Mouse (Mus musculus): ENCODE data around the gene Clip2.
A peak's percentile ranks its signal among the peaks of the same experiment; 100 is the strongest.

Gene Clip2

GRCm38 (mm10) chr5:134552110-134552972, at the start of gene Clip2:
Gene Clip2 (minus strand): TSS chr5:134552434.
- DNase-seq (ENCODE audit: low spot score) = peak; percentile 68

GRCm38 (mm10) chr5:134597711-134598110, 45.5 kb upstream of the Clip2 start:
- DNase-seq (ENCODE audit: low spot score) = no peak

GRCm38 (mm10) chr5:134593093-134593492, 40.9 kb upstream of the Clip2 start:
- DNase-seq (ENCODE audit: low spot score) = no peak

- DNase-seq (ENCODE audit: low spot score) = no peak
Measured at GRCm38 (mm10) chr5:134592026-134592581, 39.9 kb upstream of the Clip2 start.

GRCm38 (mm10) chr5:134589900-134590299, 37.7 kb upstream of the Clip2 start:
- no peak for DNase-seq (ENCODE audit: low spot score)

- no peak for DNase-seq (ENCODE audit: low spot score)
Measured at GRCm38 (mm10) chr5:134584798-134585197, 32.6 kb upstream of the Clip2 start.

GRCm38 (mm10) chr5:134583884-134584213, 31.6 kb upstream of the Clip2 start:
- DNase-seq (ENCODE audit: low spot score) = no peak

- no peak for DNase-seq (ENCODE audit: low spot score)
Measured at GRCm38 (mm10) chr5:134583006-134583883, 31.0 kb upstream of the Clip2 start.

GRCm38 (mm10) chr5:134582221-134582907, 30.1 kb upstream of the Clip2 start:
- DNase-seq (ENCODE audit: low spot score) = peak; percentile 94

- DNase-seq (ENCODE audit: low spot score) = no peak
Measured at GRCm38 (mm10) chr5:134581146-134581545, 28.9 kb upstream of the Clip2 start, which contains the start of gene Rfc2. Gene Rfc2 (plus strand): TSS chr5:134581366.

- no peak for DNase-seq (ENCODE audit: low spot score)
Measured at GRCm38 (mm10) chr5:134579135-134579534, 26.9 kb upstream of the Clip2 start.

- DNase-seq (ENCODE audit: low spot score) = no peak
Measured at GRCm38 (mm10) chr5:134577534-134577933, 25.3 kb upstream of the Clip2 start.

GRCm38 (mm10) chr5:134576517-134577220, 24.4 kb upstream of the Clip2 start:
- no peak for DNase-seq (ENCODE audit: low spot score)

GRCm38 (mm10) chr5:134575833-134576232, 23.6 kb upstream of the Clip2 start:
- DNase-seq (ENCODE audit: low spot score) = no peak

GRCm38 (mm10) chr5:134572508-134573214, 20.4 kb upstream of the Clip2 start:
- no peak for DNase-seq (ENCODE audit: low spot score)

GRCm38 (mm10) chr5:134571730-134572507, 19.7 kb upstream of the Clip2 start:
- peak; percentile 31 for DNase-seq (ENCODE audit: low spot score)

- no peak for DNase-seq (ENCODE audit: low spot score)
Measured at GRCm38 (mm10) chr5:134568964-134569491, 16.8 kb upstream of the Clip2 start.

- no peak for DNase-seq (ENCODE audit: low spot score)
Measured at GRCm38 (mm10) chr5:134568030-134568429, 15.8 kb upstream of the Clip2 start.

- no peak for DNase-seq (ENCODE audit: low spot score)
Measured at GRCm38 (mm10) chr5:134567445-134567844, 15.2 kb upstream of the Clip2 start.

GRCm38 (mm10) chr5:134565696-134566095, 13.5 kb upstream of the Clip2 start:
- DNase-seq (ENCODE audit: low spot score) = no peak
